ENCODE assay signal across 8 mouse cellular contexts in the genomic region with DNA sequence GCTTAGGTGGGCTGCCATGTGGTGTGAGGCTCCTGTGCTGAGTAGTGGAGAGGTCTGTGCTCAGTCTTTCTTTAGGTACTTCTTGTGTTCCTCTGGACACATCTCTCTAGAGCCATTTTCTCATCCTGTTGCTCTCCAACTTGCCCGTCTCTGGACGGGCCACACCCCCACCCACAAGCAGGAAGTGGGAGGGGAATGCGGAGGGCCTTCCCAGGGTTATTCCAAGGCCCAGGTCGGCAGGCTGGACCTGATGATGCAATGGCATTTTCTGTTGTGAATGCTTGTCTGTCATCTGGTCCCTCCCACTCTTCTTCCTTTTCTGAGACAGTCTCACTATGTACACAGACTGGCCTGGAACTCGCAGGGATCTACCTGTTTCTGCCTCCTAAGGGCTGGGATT. TPM values are rescaled to one million over a fixed set of nuclear protein-coding genes. Genes with fewer than 3 reads are reported as not detected.
DNase-seq lines count a peak whose midpoint lies in the region; ATAC-seq and TF ChIP-seq lines count a peak whose summit lies in the region.

No protein-coding gene starts in this region.

- H3K27ac ChIP-seq in forebrain, embryonic 11.5 days (ENCODE audit: low read depth, low read length), result no peak overlapping the region
- H3K27ac ChIP-seq in forebrain, postnatal 0 days (ENCODE audit: low read depth, low read length), result no peak overlapping the region
- peak overlapping the region; percentile 33; the same call in 1 of the 2 replicates for H3K27ac ChIP-seq in heart, postnatal 0 days (ENCODE audit: low read depth)
- no peak overlapping the region for H3K27ac ChIP-seq in limb, embryonic 14.5 days (replicated peaks; ENCODE audit: low read depth, low read length)
- H3K27ac ChIP-seq in stomach, embryonic 15.5 days, result no peak overlapping the region

- ATAC-seq in forebrain, embryonic 11.5 days (replicated peaks; ENCODE audit: low FRiP score), result no peak
- ATAC-seq in forebrain, postnatal 0 days, result no peak
- ATAC-seq in heart, postnatal 0 days (ENCODE audit: insufficient read depth, low read depth), result no peak
- no peak for ATAC-seq in limb, embryonic 14.5 days (ENCODE audit: low FRiP score, low read depth)
- 0 out of 2 replicates have a peak, but pooled peaks have one; percentile 21 for ATAC-seq in stomach, embryonic 15.5 days (ENCODE audit: insufficient read depth, low FRiP score, low read depth)

- TF ChIP-seq EP300 in heart, postnatal 0 days (IDR thresholded peaks at IDR 0.05; ENCODE audit: low read depth), result no peak

- H3K4me2 ChIP-seq in forebrain, embryonic 11.5 days (ENCODE audit: low read depth, low read length, severe bottlenecking), result 0 out of 2 replicates have a peak overlapping the region, but pooled peaks have one; percentile 8
- H3K4me2 ChIP-seq in forebrain, postnatal 0 days (ENCODE audit: low read depth), result no peak overlapping the region
- H3K4me2 ChIP-seq in heart, postnatal 0 days (ENCODE audit: low read depth, low read length), result peak overlapping the region; percentile 32
- peak overlapping the region; percentile 16 for H3K4me2 ChIP-seq in limb, embryonic 14.5 days (replicated peaks; ENCODE audit: low read depth, low read length, severe bottlenecking)
- peak overlapping the region; percentile 67; the same call in 1 of the 2 replicates for H3K4me2 ChIP-seq in stomach, embryonic 15.5 days

- H3K9ac ChIP-seq in forebrain, embryonic 11.5 days (ENCODE audit: low read length), result peak overlapping the region; percentile 17; the same call in 1 of the 2 replicates
- H3K9ac ChIP-seq in forebrain, postnatal 0 days, result no peak overlapping the region
- no peak overlapping the region for H3K9ac ChIP-seq in heart, postnatal 0 days (replicated peaks; ENCODE audit: low read depth, low read length)
- H3K9ac ChIP-seq in limb, embryonic 14.5 days (ENCODE audit: low read depth, low read length, severe bottlenecking), result peak overlapping the region; percentile 28; the same call in 1 of the 2 replicates
- H3K9ac ChIP-seq in stomach, embryonic 15.5 days, result no peak overlapping the region

- H3K9me3 ChIP-seq in forebrain, embryonic 11.5 days (ENCODE audit: control insufficient read depth, low read length), result no peaks in the 10 kb centered on the region
- no peaks in the 10 kb centered on the region for H3K9me3 ChIP-seq in forebrain, postnatal 0 days (ENCODE audit: low read length)
- H3K9me3 ChIP-seq in heart, postnatal 0 days (replicated peaks; ENCODE audit: control insufficient read depth, low read length), result no peaks in the 10 kb centered on the region
- no peaks in the 10 kb centered on the region for H3K9me3 ChIP-seq in limb, embryonic 14.5 days (ENCODE audit: control insufficient read depth, low read length)
- H3K9me3 ChIP-seq in stomach, embryonic 15.5 days, result no peaks in the 10 kb centered on the region

- TF ChIP-seq POLR2A in limb, embryonic 14.5 days (IDR thresholded peaks at IDR 0.05; ENCODE audit: borderline replicate concordance, extremely low read depth, insufficient read depth, insufficient read length), result no peak

- peaks cover 13% of the 10 kb centered on the region for H3K4me1 ChIP-seq in forebrain, embryonic 11.5 days (replicated peaks; ENCODE audit: control insufficient read depth, insufficient read depth, low read length)
- H3K4me1 ChIP-seq in forebrain, postnatal 0 days (ENCODE audit: insufficient read depth), result peaks cover 15% of the 10 kb centered on the region
- H3K4me1 ChIP-seq in heart, postnatal 0 days (ENCODE audit: control insufficient read depth, insufficient read depth), result peaks cover 32% of the 10 kb centered on the region
- H3K4me1 ChIP-seq in limb, embryonic 14.5 days (ENCODE audit: control insufficient read depth, insufficient read depth, low read length), result peaks cover 26% of the 10 kb centered on the region
- H3K4me1 ChIP-seq in stomach, embryonic 15.5 days, result peaks cover 21% of the 10 kb centered on the region

- H3K4me3 ChIP-seq in forebrain, embryonic 11.5 days (ENCODE audit: low read depth, low read length), result no peak overlapping the region
- no peak overlapping the region for H3K4me3 ChIP-seq in forebrain, postnatal 0 days (ENCODE audit: low read depth, low read length)
- H3K4me3 ChIP-seq in heart, postnatal 0 days (ENCODE audit: low read depth, low read length), result no peak overlapping the region
- no peak overlapping the region for H3K4me3 ChIP-seq in limb, embryonic 14.5 days (replicated peaks; ENCODE audit: low read length)
- H3K4me3 ChIP-seq in stomach, embryonic 15.5 days (replicated peaks), result no peak overlapping the region

- H3K36me3 ChIP-seq in forebrain, embryonic 11.5 days (ENCODE audit: control insufficient read depth, insufficient read depth, low read length), result no peaks in the 10 kb centered on the region; the same call in 1 of the 2 replicates
- H3K36me3 ChIP-seq in forebrain, postnatal 0 days (ENCODE audit: insufficient read depth), result peaks cover 7% of the 10 kb centered on the region
- peaks cover 8% of the 10 kb centered on the region for H3K36me3 ChIP-seq in heart, postnatal 0 days (replicated peaks; ENCODE audit: control insufficient read depth, insufficient read depth, low read length)
- H3K36me3 ChIP-seq in limb, embryonic 14.5 days (ENCODE audit: control insufficient read depth, insufficient read depth, low read length), result peaks cover 7% of the 10 kb centered on the region
- H3K36me3 ChIP-seq in stomach, embryonic 15.5 days, result peaks cover 4% of the 10 kb centered on the region; the same call in 1 of the 2 replicates

- no peaks in the 10 kb centered on the region for H3K27me3 ChIP-seq in forebrain, embryonic 11.5 days (ENCODE audit: control insufficient read depth, insufficient read depth, low read length)
- H3K27me3 ChIP-seq in forebrain, postnatal 0 days (ENCODE audit: insufficient read depth, low read length), result no peaks in the 10 kb centered on the region
- H3K27me3 ChIP-seq in heart, postnatal 0 days (ENCODE audit: control insufficient read depth, insufficient read depth, low read length), result no peaks in the 10 kb centered on the region
- H3K27me3 ChIP-seq in limb, embryonic 14.5 days (ENCODE audit: control insufficient read depth, insufficient read depth, low read length), result no peaks in the 10 kb centered on the region
- H3K27me3 ChIP-seq in stomach, embryonic 15.5 days (replicated peaks), result no peaks in the 10 kb centered on the region

- TF ChIP-seq CTCF in forebrain, postnatal 0 days (IDR thresholded peaks at IDR 0.05; ENCODE audit: low read depth), result no peak
- no peak for TF ChIP-seq CTCF in heart, postnatal 0 days (IDR thresholded peaks at IDR 0.05; ENCODE audit: low read depth)

- no peak for DNase-seq in forebrain, embryonic 11.5 days (ENCODE audit: low spot score)
- no peak for DNase-seq in forebrain, postnatal 0 days
- peak; percentile 75 for DNase-seq in adrenal gland, postnatal 10 days
- DNase-seq in heart, postnatal 0 days (ENCODE audit: low spot score), result peak; percentile 40
- DNase-seq in limb, embryonic 14.5 days (ENCODE audit: low spot score), result no peak
- no peak for DNase-seq in cerebellum, adult 9-10 months
- no peak for DNase-seq in cerebellum, postnatal 4 days (ENCODE audit: low spot score in 2 of 2)

- 31% methylated on average over 5 of the region's 5 CpGs for WGBS in forebrain, embryonic 11.5 days
- 37% methylated on average over 5 of the region's 5 CpGs for WGBS in forebrain, postnatal 0 days
- WGBS in heart, postnatal 0 days, result 31% methylated on average over 5 of the region's 5 CpGs
- 23% methylated on average over 5 of the region's 5 CpGs for WGBS in limb, embryonic 14.5 days
- WGBS in stomach, embryonic 15.5 days, result 12% methylated on average over 5 of the region's 5 CpGs

RNA-seq across cellular contexts. Expression of a gene that starts 2.7 kb away (rescaled TPM):
- polyA plus RNA-seq in forebrain, embryonic 11.5 days (2014; fragmentation: Nextera tagmentation; extraction: Ambion mirVana), result 37.6 and 38.4 TPM in 2 replicates
- total RNA-seq in forebrain, postnatal 0 days (2014; rRNA removed), result 31.2 and 41.5 TPM in 2 replicates
- polyA plus RNA-seq in forebrain, postnatal 0 days (2015; fragmentation: Nextera tagmentation; extraction: Ambion mirVana), result 14.6 and 15.0 TPM in 2 replicates
- 10 to 100 TPM; 38.9 to 42.2 TPM for total RNA-seq in adrenal gland, postnatal 10 days (2021)
- 25.4 and 27.5 TPM in 2 replicates for total RNA-seq in heart, postnatal 0 days (2014; rRNA removed; ENCODE audit: low replicate concordance)
- 7.8 TPM in 2 replicates for polyA plus RNA-seq in heart, postnatal 0 days (2015; fragmentation: Nextera tagmentation; extraction: Ambion mirVana)
- polyA plus RNA-seq in limb, embryonic 14.5 days (2012; rRNA removed), result 91.4 and 112 TPM in 2 replicates
- polyA plus RNA-seq in limb, embryonic 14.5 days (2014; fragmentation: Nextera tagmentation; extraction: Ambion mirVana), result 29.9 and 31.8 TPM in 2 replicates
- 19.3 and 22.1 TPM in 2 replicates for polyA plus RNA-seq in stomach, embryonic 15.5 days (2015; fragmentation: Nextera tagmentation; extraction: Ambion mirVana)

RNA-seq across cellular contexts. Expression of a gene that starts 13.9 kb away (rescaled TPM):
- polyA plus RNA-seq in forebrain, embryonic 11.5 days (2014; fragmentation: Nextera tagmentation; extraction: Ambion mirVana), result 0.32 TPM in 1 of 2 replicates, not detected in the other
- not detected in 2 replicates for total RNA-seq in forebrain, postnatal 0 days (2014; rRNA removed)
- polyA plus RNA-seq in forebrain, postnatal 0 days (2015; fragmentation: Nextera tagmentation; extraction: Ambion mirVana), result 0.64 and 0.96 TPM in 2 replicates
- total RNA-seq in adrenal gland, postnatal 10 days (2021), result not detected
- total RNA-seq in heart, postnatal 0 days (2014; rRNA removed; ENCODE audit: low replicate concordance), result not detected in 2 replicates
- not detected in 2 replicates for polyA plus RNA-seq in heart, postnatal 0 days (2015; fragmentation: Nextera tagmentation; extraction: Ambion mirVana)
- 0.47 and 0.58 TPM in 2 replicates for polyA plus RNA-seq in limb, embryonic 14.5 days (2012; rRNA removed)
- polyA plus RNA-seq in limb, embryonic 14.5 days (2014; fragmentation: Nextera tagmentation; extraction: Ambion mirVana), result 0.33 and 0.41 TPM in 2 replicates
- polyA plus RNA-seq in stomach, embryonic 15.5 days (2015; fragmentation: Nextera tagmentation; extraction: Ambion mirVana), result 0.30 and 0.46 TPM in 2 replicates

RNA-seq across cellular contexts. Expression of a gene that starts 17.6 kb away (rescaled TPM):
- polyA plus RNA-seq in forebrain, embryonic 11.5 days (2014; fragmentation: Nextera tagmentation; extraction: Ambion mirVana), result 14.0 and 17.0 TPM in 2 replicates
- 218 and 221 TPM in 2 replicates for total RNA-seq in forebrain, postnatal 0 days (2014; rRNA removed)
- polyA plus RNA-seq in forebrain, postnatal 0 days (2015; fragmentation: Nextera tagmentation; extraction: Ambion mirVana), result 255 and 290 TPM in 2 replicates
- 10 to 100 TPM in 1 of 2 experiments, 1 to 10 TPM in 1; 5.8 to 11.7 TPM for total RNA-seq in adrenal gland, postnatal 10 days (2021)
- total RNA-seq in heart, postnatal 0 days (2014; rRNA removed; ENCODE audit: low replicate concordance), result not detected in 2 replicates
- 0.16 and 0.49 TPM in 2 replicates for polyA plus RNA-seq in heart, postnatal 0 days (2015; fragmentation: Nextera tagmentation; extraction: Ambion mirVana)
- polyA plus RNA-seq in limb, embryonic 14.5 days (2012; rRNA removed), result 2.6 and 3.0 TPM in 2 replicates
- polyA plus RNA-seq in limb, embryonic 14.5 days (2014; fragmentation: Nextera tagmentation; extraction: Ambion mirVana), result 3.1 and 4.9 TPM in 2 replicates
- polyA plus RNA-seq in stomach, embryonic 15.5 days (2015; fragmentation: Nextera tagmentation; extraction: Ambion mirVana), result 6.3 and 6.9 TPM in 2 replicates

RNA-seq across cellular contexts. Expression of a gene that starts 22.0 kb away (rescaled TPM):
- polyA plus RNA-seq in forebrain, embryonic 11.5 days (2014; fragmentation: Nextera tagmentation; extraction: Ambion mirVana), result 26.8 and 32.3 TPM in 2 replicates
- 43.5 and 54.5 TPM in 2 replicates for total RNA-seq in forebrain, postnatal 0 days (2014; rRNA removed)
- 42.0 and 48.3 TPM in 2 replicates for polyA plus RNA-seq in forebrain, postnatal 0 days (2015; fragmentation: Nextera tagmentation; extraction: Ambion mirVana)
- total RNA-seq in adrenal gland, postnatal 10 days (2021), result 10 to 100 TPM; 66.9 to 72.8 TPM
- total RNA-seq in heart, postnatal 0 days (2014; rRNA removed; ENCODE audit: low replicate concordance), result 87.9 and 118 TPM in 2 replicates
- 61.9 and 68.1 TPM in 2 replicates for polyA plus RNA-seq in heart, postnatal 0 days (2015; fragmentation: Nextera tagmentation; extraction: Ambion mirVana)
- polyA plus RNA-seq in limb, embryonic 14.5 days (2012; rRNA removed), result 56.2 and 65.0 TPM in 2 replicates
- 60.1 and 71.5 TPM in 2 replicates for polyA plus RNA-seq in limb, embryonic 14.5 days (2014; fragmentation: Nextera tagmentation; extraction: Ambion mirVana)
- 51.0 and 53.7 TPM in 2 replicates for polyA plus RNA-seq in stomach, embryonic 15.5 days (2015; fragmentation: Nextera tagmentation; extraction: Ambion mirVana)

RNA-seq across cellular contexts. Expression of a gene that starts 23.8 kb away (rescaled TPM):
- 54.9 and 55.4 TPM in 2 replicates for polyA plus RNA-seq in forebrain, embryonic 11.5 days (2014; fragmentation: Nextera tagmentation; extraction: Ambion mirVana)
- total RNA-seq in forebrain, postnatal 0 days (2014; rRNA removed), result 34.5 and 34.7 TPM in 2 replicates
- polyA plus RNA-seq in forebrain, postnatal 0 days (2015; fragmentation: Nextera tagmentation; extraction: Ambion mirVana), result 35.4 and 38.0 TPM in 2 replicates
- 10 to 100 TPM; 36.0 to 36.8 TPM for total RNA-seq in adrenal gland, postnatal 10 days (2021)
- 25.1 and 37.3 TPM in 2 replicates for total RNA-seq in heart, postnatal 0 days (2014; rRNA removed; ENCODE audit: low replicate concordance)
- 31.0 and 31.6 TPM in 2 replicates for polyA plus RNA-seq in heart, postnatal 0 days (2015; fragmentation: Nextera tagmentation; extraction: Ambion mirVana)
- 27.3 and 34.2 TPM in 2 replicates for polyA plus RNA-seq in limb, embryonic 14.5 days (2012; rRNA removed)
- polyA plus RNA-seq in limb, embryonic 14.5 days (2014; fragmentation: Nextera tagmentation; extraction: Ambion mirVana), result 38.6 and 39.5 TPM in 2 replicates
- 40.9 and 44.1 TPM in 2 replicates for polyA plus RNA-seq in stomach, embryonic 15.5 days (2015; fragmentation: Nextera tagmentation; extraction: Ambion mirVana)

Comparison
In these comparisons a context has a peak if more than half of its experiments do, and no peak if none do; other contexts are left out.
1. H3K9ac ChIP-seq: peak in forebrain, embryonic 11.5 days (single experiment) and limb, embryonic 14.5 days (single experiment); none in forebrain, postnatal 0 days (single experiment), heart, postnatal 0 days (single experiment) and stomach, embryonic 15.5 days (single experiment).
2. RNA of a gene that starts 17.6 kb away (polyA plus RNA-seq): 255 to 290 TPM in forebrain, postnatal 0 days; 14.0 to 17.0 TPM in forebrain, embryonic 11.5 days, 6.3 to 6.9 TPM in stomach, embryonic 15.5 days, 2.6 to 4.9 TPM in limb, embryonic 14.5 days and 0.16 to 0.49 TPM in heart, postnatal 0 days; every median in the first group is over 10 times any median in the second.
3. DNase-seq: peak in adrenal gland, postnatal 10 days (single experiment) and heart, postnatal 0 days (single experiment); none in forebrain, embryonic 11.5 days (single experiment), forebrain, postnatal 0 days (single experiment), limb, embryonic 14.5 days (single experiment), cerebellum, adult 9-10 months (single experiment) and cerebellum, postnatal 4 days (0 of 2).